Mouse (Mus musculus) bone marrow macrophage, adult 2 months (primary cell): ENCODE data around the gene Epas1.

Source experiments
- CTCF ChIP-seq: IDR thresholded peaks from 2 replicates; pipeline ENCODE4 v1.5.1; 2012; ENCODE audit warnings: low read depth, mild to moderate bottlenecking, low read length, moderate library complexity
- POLR2A ChIP-seq: IDR thresholded peaks from 2 replicates; pipeline ENCODE4 v1.6.1; 2012; ENCODE audit warnings: mild to moderate bottlenecking, low read depth, low read length, borderline replicate concordance

GRCm38 (mm10) chr17:86784405-86784977 lies 31.0 kb downstream of the Epas1 start:
- TF ChIP-seq CTCF: no peak
- no peak for TF ChIP-seq POLR2A
